Mouse (Mus musculus): ENCODE results near the gene Mpi. TPM values are rescaled to one million over a fixed set of nuclear protein-coding genes. Genes with fewer than 3 reads are reported as not detected.

Mpi gene
- total RNA-seq, 2 experiments from 2014 or later, result 68.8 to 70.9 TPM

Other genes starting within 250 kb of the Mpi start
- gene Ppcdc, start 112.6 kb downstream of the Mpi start, total RNA-seq (2021), result 10 to 100 TPM; 16.8 to 17.3 TPM
- gene Scamp5, start 84.7 kb downstream of the Mpi start, total RNA-seq (2021), result 100 to 1,000 TPM; 381 to 382 TPM
- gene Rpp25, start 48.7 kb downstream of the Mpi start, total RNA-seq (2021), result 10 to 100 TPM; 12.8 to 13.3 TPM
- gene Cox5a, start 31.5 kb downstream of the Mpi start, total RNA-seq (2021), result 100 to 1,000 TPM; 372 to 373 TPM
- 10 to 100 TPM; 16.5 to 24.3 TPM for gene Fam219b, start 15.2 kb downstream of the Mpi start, total RNA-seq (2021)
- gene Scamp2, start 8.2 kb upstream of the Mpi start, total RNA-seq (2021), result 10 to 100 TPM; 24.2 to 24.9 TPM
- 10 to 100 TPM; 24.0 to 32.2 TPM for gene Ulk3, start 36.7 kb upstream of the Mpi start, total RNA-seq (2021)
- 1 to 10 TPM; 1.9 to 4.7 TPM for gene Cplx3, start 53.5 kb upstream of the Mpi start, total RNA-seq (2021)
- gene Lman1l, start 68.0 kb upstream of the Mpi start, total RNA-seq (2021), result not detected
- 10 to 100 TPM; 36.4 to 37.1 TPM for gene Csk, start 100.9 kb upstream of the Mpi start, total RNA-seq (2021)
- gene Cyp1a2, start 130.9 kb upstream of the Mpi start, total RNA-seq (2021), result not detected
- gene Cyp1a1, start 135.2 kb upstream of the Mpi start, total RNA-seq (2021), result under 1 TPM; 0.12 to 0.13 TPM
- 10 to 100 TPM; 14.7 to 14.8 TPM for gene Edc3, start 155.8 kb upstream of the Mpi start, total RNA-seq (2021)
- gene Clk3, start 213.1 kb upstream of the Mpi start, total RNA-seq (2021), result 10 to 100 TPM; 75.3 to 76.6 TPM

All from layer of hippocampus, adult 18-20 months (tissue).